Mouse (Mus musculus) myocyte (in vitro differentiated cells): ENCODE results near the gene Hcfc1.

Experiments
- CEBPB ChIP-seq: IDR thresholded peaks from 2 replicates; pipeline ENCODE4 v1.6.1; 2011; ENCODE audit warnings: mild to moderate bottlenecking, moderate library complexity; ENCODE audit not compliant: poor library complexity, insufficient read depth, severe bottlenecking
- MAX ChIP-seq: IDR thresholded peaks from one replicate; pipeline ENCODE4 v1.6.1; 2011; ENCODE audit warnings: low read depth, mild to moderate bottlenecking, control low read depth
- MYOD1 ChIP-seq, 3 experiments: IDR thresholded peaks; one replicate each; pipeline ENCODE4 v1.6.1; 2011; ENCODE audit warnings: control low read depth in 2 of 3, low read depth in 2 of 3, mild to moderate bottlenecking in 2 of 3, moderate library complexity in 1 of 3; ENCODE audit not compliant: insufficient read length in 2 of 3, control insufficient read depth in 1 of 3
- MYOG ChIP-seq, 3 experiments: IDR thresholded peaks; one replicate each; pipeline ENCODE4 v1.6.1; 2011; ENCODE audit warnings: control low read depth in 2 of 3, low read depth in 2 of 3, mild to moderate bottlenecking in 2 of 3; ENCODE audit not compliant: insufficient read length in 2 of 3, control insufficient read depth in 1 of 3, insufficient read depth in 1 of 3
- POLR2A ChIP-seq: IDR thresholded peaks from one replicate; pipeline ENCODE4 v1.6.1; 2011; ENCODE audit warnings: low read depth, mild to moderate bottlenecking, control low read depth, moderate library complexity; ENCODE audit not compliant: insufficient read length
- POLR2AphosphoS2 ChIP-seq: IDR thresholded peaks from one replicate; pipeline ENCODE4 v1.6.1; 2011; ENCODE audit warnings: low read depth, control low read depth; ENCODE audit not compliant: insufficient read length
- REST ChIP-seq: IDR thresholded peaks from one replicate; pipeline ENCODE4 v1.6.1; 2011; ENCODE audit warnings: mild to moderate bottlenecking, control low read depth, moderate library complexity; ENCODE audit not compliant: insufficient read depth, insufficient read length
- SRF ChIP-seq: IDR thresholded peaks from one replicate; pipeline ENCODE4 v1.6.1; 2011; ENCODE audit warnings: low read depth; ENCODE audit not compliant: control insufficient read depth, insufficient read length
- TCF12 ChIP-seq: IDR thresholded peaks from one replicate; pipeline ENCODE4 v1.6.1; 2011; ENCODE audit warnings: mild to moderate bottlenecking, control low read depth; ENCODE audit not compliant: poor library complexity, insufficient read depth, severe bottlenecking
- USF1 ChIP-seq: IDR thresholded peaks from one replicate; pipeline ENCODE4 v1.6.1; 2011; ENCODE audit warnings: low read depth, mild to moderate bottlenecking, control low read depth, moderate library complexity

- TF ChIP-seq MAX (no peak), POLR2A (no peak), TCF12 (no peak), MYOD1 (IDR thresholded peaks at IDR 0.05; ENCODE audit: control insufficient read depth in 1 of 3, insufficient read length in 2 of 3, low read depth in 2 of 3) (no peak), USF1 (no peak), POLR2AphosphoS2 (no peak), MYOG (IDR thresholded peaks at IDR 0.05; ENCODE audit: control insufficient read depth in 1 of 3, insufficient read depth in 1 of 3, insufficient read length in 2 of 3, low read depth in 2 of 3) (no peak), SRF (no peak), CEBPB (no peak), REST (no peak)
Measured at GRCm38 (mm10) chrX:73910451-73910850, 55.7 kb downstream of the Hcfc1 start.
